Mouse (Mus musculus) midbrain, postnatal 0 days (tissue): Measurements from ENCODE around the gene Srms. TPM values are rescaled to one million over a fixed set of nuclear protein-coding genes. Genes with fewer than 3 reads are reported as not detected.

Experiments used
- ATAC-seq: fragments of 200-750 bp; cut with Nextera tagmentation; 2 replicates; pipeline ENCODE4 v1.8.0; 2017; ENCODE audit warnings: moderate number of reproducible peaks, mild to moderate bottlenecking, moderate TSS enrichment, moderate library complexity; ENCODE audit not compliant: low FRiP score
- DNase-seq: peaks from one replicate; pipeline ENCODE4 v3.0.0-alpha.2; 2015; ENCODE audit warnings: low spot score
- H3K27ac ChIP-seq: fragments of 300-500 bp; sonication (generic); 2 replicates; pipeline ENCODE4 v1.5.1; 2014; ENCODE audit warnings: low read depth, mild to moderate bottlenecking, low read length, mixed read lengths
- H3K27me3 ChIP-seq: fragments of 300-500 bp; sonication (generic); 2 replicates; pipeline ENCODE4 v1.6.1; 2014; ENCODE audit warnings: low read length, control low read depth, mixed read lengths; ENCODE audit not compliant: insufficient read depth
- H3K36me3 ChIP-seq: fragments of 300-500 bp; sonication (generic); 2 replicates; pipeline ENCODE4 v1.6.1; 2014; ENCODE audit warnings: low read length, control low read depth, mixed read lengths; ENCODE audit not compliant: insufficient read depth
- H3K4me1 ChIP-seq: fragments of 300-500 bp; sonication (generic); 2 replicates; pipeline ENCODE4 v1.6.1; 2014; ENCODE audit warnings: mild to moderate bottlenecking, control low read depth, antibody characterized with exemption, low read length, mixed read lengths; ENCODE audit not compliant: insufficient read depth
- H3K4me2 ChIP-seq: fragments of 300-500 bp; sonication (generic); 2 replicates; pipeline ENCODE4 v1.6.1; 2014; ENCODE audit warnings: low read depth, mild to moderate bottlenecking, low read length, mixed read lengths; ENCODE audit not compliant: poor library complexity, severe bottlenecking
- H3K4me3 ChIP-seq: fragments of 300-500 bp; sonication (generic); 2 replicates; pipeline ENCODE4 v1.5.1; 2014; ENCODE audit warnings: low read depth, mild to moderate bottlenecking, low read length, moderate library complexity
- H3K9ac ChIP-seq: fragments of 300-500 bp; sonication (generic); replicated peaks from 2 replicates; pipeline ENCODE4 v1.6.1; 2014; ENCODE audit warnings: mild to moderate bottlenecking, low read length, moderate library complexity, mixed read lengths; ENCODE audit not compliant: poor library complexity, severe bottlenecking
- H3K9me3 ChIP-seq: fragments of 300-500 bp; sonication (generic); 2 replicates; pipeline ENCODE4 v1.6.1; 2016; ENCODE audit warnings: low read length, control low read depth
- CTCF ChIP-seq: IDR thresholded peaks from 2 replicates; pipeline ENCODE4 v1.5.1; 2016; ENCODE audit warnings: antibody characterized with exemption, mild to moderate bottlenecking
- WGBS: fragments of 180-500 bp; shearing (Covaris S2); extraction: QIAGEN DNeasy Blood & Tissue Kit; methylation state at CpG from one replicate; pipeline ENCODE4 v1.1.7; 2014; 5-methylcytosine and 5-hydroxymethylcytosine counted together
- polyA plus RNA-seq: library from polyadenylated mRNA; unstranded; fragments of >200 nt; fragmentation: Nextera tagmentation; extraction: Ambion mirVana; gene quantifications from 2 replicates; pipeline ENCODE4 v1.2.1, GENCODE M21; 2015
- total RNA-seq: library from RNA; depleted of rRNA; stranded (reverse); fragments of >200 nt; gene quantifications from 2 replicates; pipeline ENCODE4 v1.2.3, GENCODE M21; 2014

Srms gene
- total and polyA plus RNA-seq, 2 experiments from 2014 or later = 0.10 to 0.11 TPM

DNA sequence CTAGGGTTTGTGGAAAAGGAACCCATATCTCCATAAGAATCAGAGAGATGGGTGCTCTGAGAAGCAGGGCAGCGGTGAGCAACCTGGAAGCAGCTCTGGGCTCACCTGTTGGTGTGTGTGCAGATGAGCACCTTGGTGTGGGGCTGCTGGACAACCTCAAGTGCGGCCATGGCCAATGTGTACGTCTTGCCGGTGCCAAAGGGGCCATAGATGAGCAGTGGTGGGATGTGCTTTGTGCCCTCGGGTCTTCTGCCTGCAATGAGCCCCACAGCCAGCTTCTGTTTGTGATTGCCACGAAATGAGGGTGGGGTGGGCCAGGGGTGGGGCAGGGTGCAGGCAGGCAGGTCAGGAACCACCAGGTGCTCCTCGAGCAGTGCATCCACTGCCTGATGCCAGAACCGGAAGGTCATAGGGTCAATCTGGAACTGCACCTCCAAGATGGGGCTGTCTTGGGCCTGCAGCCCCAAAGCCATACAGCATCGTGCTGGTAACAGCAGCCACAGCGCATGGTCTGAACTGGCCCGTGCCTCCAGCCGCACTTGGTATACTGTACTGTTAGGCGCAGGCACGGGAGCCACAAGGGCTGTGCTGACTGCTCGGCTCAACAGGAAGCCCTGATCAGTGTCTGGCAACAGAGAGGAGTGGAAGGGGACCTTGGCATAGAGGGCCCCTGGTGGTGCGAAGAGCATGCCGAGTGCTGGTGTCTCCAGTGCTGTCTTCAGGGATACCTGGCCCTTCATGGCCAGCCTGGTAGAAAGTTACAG is 24.4 kb upstream of the Srms start:
- TF ChIP-seq CTCF = no peak
- Histone ChIP-seq H3K36me3 (no peaks in the 10 kb centered on the region), H3K4me3 (no peak overlapping the region), H3K4me1 (no peaks in the 10 kb centered on the region), H3K9ac (no peak overlapping the region), H3K4me2 (no peak overlapping the region), H3K27me3 (no peaks in the 10 kb centered on the region), H3K27ac (no peak overlapping the region), H3K9me3 (no peaks in the 10 kb centered on the region)
- WGBS = 89% methylated on average over 17 of the region's 17 CpGs
- no peak for DNase-seq
- ATAC-seq = no peak

GRCm38 (mm10) chr2:181235681-181236566 is 22.9 kb upstream of the Srms start:
- H3K27ac ChIP-seq = no peak overlapping the region
- ATAC-seq (no peak), DNase-seq (no peak)

DNA sequence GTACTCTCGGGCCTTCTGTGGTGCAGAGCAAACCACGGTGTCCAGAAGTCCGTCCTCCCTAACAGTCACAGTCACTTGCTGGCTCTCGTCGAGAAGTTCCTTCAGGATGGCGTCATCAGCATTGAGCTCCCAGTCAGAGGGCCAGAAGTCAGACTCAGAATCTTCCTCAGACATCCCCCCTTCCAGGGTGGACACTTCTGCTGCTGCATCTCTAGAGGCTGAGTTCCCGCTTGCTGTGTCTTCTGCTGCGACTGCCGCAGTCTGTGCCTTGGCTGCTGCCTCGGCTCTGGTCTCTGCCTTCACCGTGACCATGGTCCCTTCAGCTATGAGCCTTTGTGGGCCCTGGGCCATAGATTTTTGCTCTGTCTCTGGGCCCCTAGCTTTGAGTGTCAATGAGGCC is 21.7 kb upstream of the Srms start:
- ATAC-seq = no peak
- whole genome bisulfite sequencing = 96% methylated on average over 11 of the region's 11 CpGs
- no peaks in the 10 kb centered on the region for H3K9me3 ChIP-seq

More at GRCm38 (mm10) chr2:181235681-181236566, 22.9 kb upstream of the Srms start:
- no peak overlapping the region for H3K9ac ChIP-seq
- no peaks in the 10 kb centered on the region for H3K36me3 ChIP-seq
- no peaks in the 10 kb centered on the region for H3K9me3 ChIP-seq
- no peaks in the 10 kb centered on the region for H3K27me3 ChIP-seq
- WGBS = 84% methylated on average over 23 of the region's 23 CpGs
- no peaks in the 10 kb centered on the region for H3K4me1 ChIP-seq
- TF ChIP-seq CTCF = peak; percentile 5; the same call in 1 of the 2 replicates
- no peak overlapping the region for H3K4me2 ChIP-seq
- H3K4me3 ChIP-seq = no peak overlapping the region

GRCm38 (mm10) chr2:181233443-181233842 is 20.5 kb upstream of the Srms start:
- H3K4me3 ChIP-seq = no peak overlapping the region
- H3K4me2 ChIP-seq = no peak overlapping the region
- no peaks in the 10 kb centered on the region for H3K4me1 ChIP-seq
- no peak overlapping the region for H3K27ac ChIP-seq
- H3K27me3 ChIP-seq = no peaks in the 10 kb centered on the region
- TF ChIP-seq CTCF = no peak
- H3K9ac ChIP-seq = no peak overlapping the region
- 92% methylated on average over 15 of the region's 15 CpGs for WGBS
- no peaks in the 10 kb centered on the region for H3K9me3 ChIP-seq
- H3K36me3 ChIP-seq = no peaks in the 10 kb centered on the region
- ATAC-seq (no peak), DNase-seq (no peak)

More for the DNA sequence above, 21.7 kb upstream of the Srms start:
- DNase-seq = no peak
- Histone ChIP-seq H3K36me3 (no peaks in the 10 kb centered on the region), H3K4me1 (no peaks in the 10 kb centered on the region), H3K4me2 (no peak overlapping the region), H3K27ac (no peak overlapping the region), H3K9ac (no peak overlapping the region), H3K27me3 (no peaks in the 10 kb centered on the region), H3K4me3 (no peak overlapping the region)
- no peak for TF ChIP-seq CTCF

DNA sequence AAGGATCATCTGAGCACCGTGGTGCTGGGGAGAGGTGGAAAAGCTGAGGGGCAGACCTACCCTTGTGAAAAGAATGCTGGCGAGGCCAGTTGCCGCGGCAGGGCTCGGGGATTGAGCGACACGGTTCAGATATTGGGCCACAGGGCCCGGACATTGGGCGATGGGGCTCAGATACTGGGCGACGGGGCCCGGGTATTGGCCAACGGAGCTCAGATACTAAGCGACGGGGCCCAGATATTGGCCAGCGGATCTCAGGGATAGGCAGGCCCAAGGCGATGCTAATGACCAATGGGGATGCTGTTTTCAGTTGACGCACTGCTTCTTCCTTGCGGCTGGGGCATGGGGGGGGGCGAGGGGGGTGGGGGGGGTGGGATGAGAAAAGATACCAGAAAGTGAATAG is 18.2 kb upstream of the Srms start:
- Histone ChIP-seq H3K9me3 (no peaks in the 10 kb centered on the region), H3K36me3 (no peaks in the 10 kb centered on the region), H3K4me3 (no peak overlapping the region), H3K9ac (no peak overlapping the region), H3K27ac (no peak overlapping the region), H3K4me2 (no peak overlapping the region), H3K4me1 (no peaks in the 10 kb centered on the region), H3K27me3 (no peaks in the 10 kb centered on the region)
- WGBS = 73% methylated on average over 19 of the region's 20 CpGs
- no peak for ATAC-seq
- no peak for TF ChIP-seq CTCF
- no peak for DNase-seq

DNA sequence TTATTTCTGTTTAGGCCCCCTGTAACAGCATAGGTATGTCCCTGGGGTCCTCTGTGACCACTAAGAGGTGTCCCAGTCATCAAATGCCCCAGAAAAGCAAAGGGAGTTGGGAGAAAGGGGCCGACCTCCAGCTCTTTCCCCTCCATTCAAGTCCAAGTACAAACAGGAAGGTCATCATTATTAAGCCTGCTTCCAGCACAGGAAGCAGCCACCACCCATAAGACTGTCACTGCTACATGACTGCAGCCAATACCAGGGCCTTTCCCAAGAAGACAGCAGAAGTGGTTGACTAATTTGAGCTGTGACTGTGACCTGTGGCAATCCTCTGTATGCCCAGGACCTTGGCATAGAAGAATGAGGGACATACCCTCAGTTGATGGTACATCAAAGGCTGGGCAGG is 15.3 kb upstream of the Srms start:
- Histone ChIP-seq H3K9ac (no peak overlapping the region), H3K27ac (no peak overlapping the region), H3K4me2 (no peak overlapping the region), H3K36me3 (no peaks in the 10 kb centered on the region), H3K9me3 (no peaks in the 10 kb centered on the region), H3K4me1 (no peaks in the 10 kb centered on the region), H3K27me3 (no peaks in the 10 kb centered on the region), H3K4me3 (no peak overlapping the region)
- ATAC-seq (no peak), DNase-seq (no peak)
- no peak for TF ChIP-seq CTCF
- WGBS = 86% methylated on average over 1 of the region's 1 CpGs
